Mouse (Mus musculus) layer of hippocampus, postnatal 36 days (tissue): Measurements from ENCODE around the gene Gm20896. TPM values are rescaled to one million over a fixed set of nuclear protein-coding genes. Genes with fewer than 3 reads are reported as not detected.
"Not testable (repeated sequence)": the region's sequence is repeated elsewhere in the genome, so short reads cannot be mapped to it uniquely, and the experiment has no call there.

Source experiments
- DNase-seq, 2 experiments: peaks; one replicate each; pipeline ENCODE4 v3.0.0; 2022
- total RNA-seq, 2 experiments: library from RNA; stranded (reverse); gene quantifications; 2 replicates each; pipeline ENCODE4 v1.2.3; 2021

Gm20896 gene
- not detected for total RNA-seq

GRCm38 (mm10) chrY:35921426-35921825, at the start of gene Gm20896:
Gene Gm20896, minus strand, starts transcription at chrY:35921526.
- DNase-seq = not testable (repeated sequence)
